Mouse (Mus musculus) thymus, adult 18-20 months (tissue): Measurements from ENCODE around the gene Ica1.

Experiments used
- DNase-seq, 2 experiments: peaks; one replicate each; pipeline ENCODE4 v3.0.0; 2022; ENCODE audit warnings: mixed read lengths in 2 of 2

Gene Ica1

DNA sequence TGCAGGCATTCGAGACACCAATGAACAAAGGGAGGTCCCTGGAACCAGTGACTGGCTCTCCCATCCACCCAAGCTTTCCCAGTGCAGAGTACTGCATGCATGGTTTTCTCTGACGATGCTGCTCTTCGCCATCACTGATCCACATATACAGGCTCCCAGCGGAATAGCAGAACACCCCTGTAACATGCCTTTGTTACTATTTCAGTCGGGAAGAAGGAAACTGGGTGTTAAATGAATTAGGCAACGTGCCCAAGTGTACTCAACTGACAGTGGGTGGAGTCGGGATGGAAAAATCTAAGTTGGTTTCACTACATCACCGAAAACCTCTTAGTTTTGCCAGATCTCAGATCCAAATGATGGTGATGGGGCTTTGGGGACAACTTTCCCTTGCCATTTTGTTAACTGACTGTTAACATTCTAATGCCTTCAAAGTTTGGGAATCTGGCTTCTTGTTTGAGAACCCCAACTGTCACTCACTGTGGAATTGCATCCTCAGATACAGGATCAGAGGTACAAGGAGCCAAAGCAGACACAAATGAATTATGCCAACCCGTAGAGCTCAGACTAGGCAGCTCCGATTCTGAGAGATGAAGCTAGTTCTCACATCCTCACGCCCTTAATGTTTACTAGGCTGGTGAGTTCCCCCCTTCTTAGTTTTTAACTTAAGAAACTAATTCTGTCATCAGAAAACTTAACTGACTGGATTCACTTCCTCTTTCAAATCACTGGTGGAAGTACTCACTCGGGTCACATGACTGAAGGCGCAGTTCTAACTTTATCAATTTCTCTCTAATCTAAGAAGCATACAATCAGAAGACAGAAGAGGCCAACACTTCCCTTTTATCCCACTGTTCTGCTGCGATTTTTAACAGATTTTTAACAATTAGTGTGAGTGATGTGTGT lies 91.4 kb downstream of the Ica1 start:
- DNase-seq, result no peak

GRCm38 (mm10) chr6:8683379-8683778 lies 94.9 kb downstream of the Ica1 start:
- no peak for DNase-seq

DNA sequence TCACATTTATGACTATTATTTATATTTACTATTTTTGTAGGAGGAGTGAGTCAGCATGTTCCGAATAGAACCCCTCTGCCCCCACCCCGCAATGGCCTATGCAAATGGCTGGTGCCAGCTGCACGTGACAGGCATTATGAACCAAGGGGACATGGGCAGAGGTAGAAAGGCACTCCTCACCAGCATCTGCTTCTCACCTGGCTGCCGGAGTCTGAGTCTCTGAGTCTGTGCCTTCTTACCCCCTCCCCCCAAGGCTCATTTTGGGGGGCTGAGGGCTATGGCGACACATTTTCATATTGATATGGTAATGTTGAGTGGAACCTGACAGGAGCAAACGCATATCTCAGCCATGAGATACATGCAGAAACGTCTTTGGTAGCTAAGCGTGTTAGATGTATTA lies 97.4 kb downstream of the Ica1 start:
- DNase-seq, result no peak

- no peak for DNase-seq
Observed at GRCm38 (mm10) chr6:8673013-8673412, 105.3 kb downstream of the Ica1 start.

- no peak for DNase-seq
Observed at GRCm38 (mm10) chr6:8669343-8669742, 108.9 kb downstream of the Ica1 start.

- DNase-seq, result no peak
Observed at GRCm38 (mm10) chr6:8668013-8668811, 110.1 kb downstream of the Ica1 start.

GRCm38 (mm10) chr6:8665786-8666185 lies 112.5 kb downstream of the Ica1 start:
- DNase-seq, result no peak

GRCm38 (mm10) chr6:8664956-8665355 lies 113.3 kb downstream of the Ica1 start:
- DNase-seq, result no peak

DNA sequence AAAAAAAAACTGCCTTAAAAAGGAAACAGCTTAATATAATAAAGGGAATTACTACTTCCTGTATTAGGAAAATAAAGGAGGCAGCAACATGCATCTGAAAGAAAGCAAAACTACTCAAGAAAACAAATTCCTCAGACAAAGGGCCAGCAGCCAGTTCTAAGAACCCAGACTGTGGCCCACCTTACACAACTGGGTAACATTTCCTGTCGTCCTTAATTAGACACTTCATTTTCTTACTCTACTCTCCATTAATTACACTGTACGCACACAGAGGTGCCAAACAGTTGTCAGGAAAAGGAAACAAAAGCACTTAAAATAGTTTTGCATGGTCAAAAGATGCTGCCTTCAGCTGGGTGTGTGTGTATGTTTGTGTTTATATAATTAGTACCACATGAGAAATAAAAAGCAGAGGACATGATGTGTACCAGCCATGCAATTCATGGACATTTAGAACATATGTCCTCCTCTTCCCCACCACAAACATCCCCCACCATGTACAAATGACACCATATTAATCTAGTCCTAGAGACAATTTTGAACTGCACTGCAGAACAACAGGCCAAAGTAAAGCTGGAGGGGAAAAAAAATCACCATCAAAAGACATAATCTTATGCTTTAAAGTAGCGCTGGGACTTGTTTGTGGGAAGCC lies 115.1 kb downstream of the Ica1 start:
- DNase-seq, result no peak

DNA sequence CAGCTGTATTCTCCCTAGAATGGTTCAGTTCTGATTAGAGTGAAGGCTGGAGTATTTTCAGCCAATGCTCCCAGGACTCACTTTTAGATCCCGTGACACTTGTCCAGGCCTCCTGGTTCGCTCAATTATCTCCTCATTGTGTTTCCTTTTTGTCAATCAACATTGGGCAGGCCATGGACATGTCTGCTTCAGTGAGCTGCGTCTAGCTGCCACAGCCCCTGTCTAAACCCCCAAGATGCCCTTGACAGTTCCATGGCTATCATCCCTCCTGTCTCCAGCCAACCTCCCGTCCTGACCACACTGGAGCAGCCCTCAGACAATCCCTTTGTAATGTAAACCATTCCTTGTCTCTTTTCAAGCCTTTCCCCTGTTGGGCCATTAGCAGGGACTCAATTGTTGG lies 116.9 kb downstream of the Ica1 start:
- no peak for DNase-seq

DNA sequence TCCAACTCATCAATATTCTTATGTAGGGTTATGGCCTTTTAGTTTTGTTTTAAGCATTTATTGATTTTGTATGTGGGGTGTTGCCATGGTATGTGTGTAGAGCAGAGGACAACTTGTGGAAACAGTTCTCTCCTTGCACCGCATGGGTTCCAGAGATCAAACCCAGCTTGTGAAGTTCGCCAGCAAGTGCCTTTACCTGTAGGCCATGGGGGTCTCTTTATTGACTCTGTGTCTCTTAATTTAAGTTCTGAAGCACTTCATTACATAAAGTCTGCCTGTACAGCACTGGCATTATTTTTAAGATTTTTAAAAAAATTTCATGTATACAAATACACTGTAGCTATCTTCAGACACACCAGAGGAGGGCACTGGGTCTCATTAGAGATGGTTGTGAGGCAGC lies 118.2 kb downstream of the Ica1 start:
- DNase-seq, result no peak

- DNase-seq, result no peak
Observed at GRCm38 (mm10) chr6:8659194-8659959, 118.9 kb downstream of the Ica1 start.

DNA sequence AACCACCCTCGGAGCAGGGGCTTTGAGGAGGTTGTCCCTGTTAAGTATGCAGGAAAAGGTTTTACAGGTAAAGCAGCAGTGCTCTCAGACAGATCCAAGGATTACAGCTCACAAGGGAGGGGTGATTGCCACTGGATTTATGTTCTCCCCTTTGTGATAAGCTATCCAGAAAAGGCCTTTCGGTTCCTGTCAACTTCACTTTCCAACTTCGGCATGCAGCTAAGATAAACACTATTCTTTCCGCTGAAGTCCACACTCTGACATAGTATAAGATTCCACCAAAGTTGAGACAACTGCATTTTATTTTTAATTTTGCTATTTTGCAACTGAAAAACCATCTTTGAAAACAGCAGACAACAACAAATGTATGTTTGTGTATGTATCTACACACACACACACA lies 119.9 kb downstream of the Ica1 start:
- DNase-seq, result no peak

GRCm38 (mm10) chr6:8657459-8657858 lies 120.8 kb downstream of the Ica1 start:
- DNase-seq, result no peak

GRCm38 (mm10) chr6:8655454-8655853 lies 122.8 kb downstream of the Ica1 start:
- no peak for DNase-seq

- no peak for DNase-seq
Observed at GRCm38 (mm10) chr6:8650413-8650812, 127.9 kb downstream of the Ica1 start.

DNA sequence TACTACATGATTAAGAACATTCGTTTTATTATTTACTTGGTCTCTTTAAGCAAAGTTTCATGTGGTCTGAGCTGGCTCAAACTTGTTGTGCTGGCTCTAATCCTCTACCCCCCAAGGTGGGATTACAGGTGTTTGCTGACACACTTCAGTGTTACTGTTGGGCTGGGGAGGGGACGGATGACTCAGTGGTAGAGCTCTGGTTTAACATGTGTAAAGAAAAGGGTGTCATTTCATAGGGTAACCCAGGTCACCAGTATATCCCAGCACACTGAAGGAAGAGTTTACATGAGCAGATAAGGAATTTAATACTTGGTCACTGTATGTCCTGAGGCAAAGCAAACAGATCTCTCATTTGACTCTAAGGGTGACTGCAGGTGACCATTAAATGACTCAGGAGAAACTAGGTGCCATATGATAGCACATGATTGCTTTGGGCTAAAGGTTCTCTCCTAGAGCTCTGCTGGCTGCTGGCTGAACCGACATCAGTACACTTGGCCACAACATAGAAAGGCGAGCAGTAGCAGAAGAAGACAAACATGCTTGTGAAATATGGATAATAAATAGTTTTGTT lies 128.9 kb downstream of the Ica1 start:
- no peak for DNase-seq

GRCm38 (mm10) chr6:8648185-8648901 lies 129.9 kb downstream of the Ica1 start:
- DNase-seq, result no peak

DNA sequence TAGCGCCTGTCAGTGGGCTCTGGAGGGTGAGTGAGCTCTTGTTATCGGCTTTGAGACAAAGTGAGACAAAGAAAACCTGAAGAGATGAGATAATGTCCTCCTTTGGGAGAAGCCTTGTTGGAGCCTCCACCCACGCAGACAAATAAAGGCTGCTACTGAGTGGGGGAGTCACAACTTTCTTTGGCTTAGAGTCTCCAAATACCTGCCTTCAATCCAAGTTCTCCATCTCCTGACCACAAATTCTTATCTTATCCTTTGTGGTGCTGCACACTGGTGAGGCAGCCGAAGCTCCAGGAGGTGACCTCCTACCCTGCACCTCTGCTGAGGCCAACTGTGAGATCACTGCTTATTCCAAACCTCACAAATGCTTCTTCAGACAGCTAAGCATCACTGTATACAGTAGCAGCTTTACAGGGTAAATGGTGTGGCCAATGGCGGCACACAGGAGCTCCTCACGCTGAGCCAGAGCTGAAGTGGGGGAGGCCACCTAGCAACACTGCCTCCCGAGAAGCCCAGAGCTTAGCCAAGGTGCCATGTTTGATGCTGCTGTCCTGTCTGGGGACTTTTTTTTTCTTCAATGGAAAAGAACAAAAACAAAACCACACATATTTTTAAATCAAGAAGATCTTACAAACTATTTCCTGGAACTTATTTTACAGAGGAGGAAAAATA lies 130.6 kb downstream of the Ica1 start:
- no peak for DNase-seq

- DNase-seq, result no peak
Observed at GRCm38 (mm10) chr6:8645708-8646107, 132.6 kb downstream of the Ica1 start.

DNA sequence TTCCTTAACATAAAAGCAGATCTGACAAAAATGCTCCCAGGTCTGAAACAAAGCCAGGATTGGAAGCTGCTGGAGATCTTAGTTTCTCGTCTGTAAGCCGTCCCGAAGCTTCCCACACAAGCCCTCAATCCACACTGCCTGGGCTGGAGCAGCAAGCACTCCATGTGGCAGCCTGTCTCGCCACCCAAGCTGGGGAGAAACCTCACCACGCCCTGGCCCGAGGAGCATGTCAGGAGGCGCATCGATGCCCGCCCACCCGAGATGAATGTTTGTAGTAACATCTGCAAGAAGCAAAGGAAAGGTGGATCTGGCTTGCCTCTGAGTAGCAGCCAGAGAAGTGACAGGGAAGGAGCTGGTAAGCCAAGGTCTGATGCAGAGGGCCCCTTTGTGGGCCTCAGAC lies 133.6 kb downstream of the Ica1 start:
- no peak for DNase-seq
